Mouse (Mus musculus): ENCODE results near the gene P3h3. TPM values are rescaled to one million over a fixed set of nuclear protein-coding genes. Genes with fewer than 3 reads are reported as not detected.

The P3h3 gene
- 23.0 and 97.5 TPM in 2 replicates for polyA plus RNA-seq (2012; rRNA removed; ENCODE audit: low replicate concordance)

GRCm38 (mm10) chr6:124856916-124857839, at the start of gene P3h3:
TSS of gene P3h3 (minus strand) at chr6:124857752.

GRCm38 (mm10) chr6:124887986-124888385, 30.4 kb upstream of the P3h3 start, which contains the start of gene Cd4:
TSS of gene Cd4 (minus strand) at chr6:124888221.

GRCm38 (mm10) chr6:124863658-124864298, 6.2 kb upstream of the P3h3 start, which contains the start of gene Gpr162:
TSS of gene Gpr162 (minus strand) at chr6:124863983.

GRCm38 (mm10) chr6:124840241-124841167, 17.0 kb downstream of the P3h3 start, which contains the start of gene Gnb3:
TSS of gene Gnb3 (minus strand) at chr6:124840275.

GRCm38 (mm10) chr6:124828868-124829798, 28.4 kb downstream of the P3h3 start, which contains the start of the genes Usp5 and Cdca3:
TSS of gene Usp5 (minus strand) at chr6:124829484.
TSS of gene Cdca3 (plus strand) at chr6:124829547.

GRCm38 (mm10) chr6:124813933-124814332, 43.6 kb downstream of the P3h3 start, which contains the start of gene Tpi1:
TSS of gene Tpi1 (minus strand) at chr6:124814296.

GRCm38 (mm10) chr6:124808358-124809012, 49.1 kb downstream of the P3h3 start, which contains the start of gene Spsb2:
TSS of gene Spsb2 (plus strand) at chr6:124808661.

Other genes with a start within 250 kb of the P3h3 start
- 0.20 and 0.77 TPM in 2 replicates for gene C1s2, start 221.7 kb downstream of the P3h3 start, polyA plus RNA-seq (2012; rRNA removed; ENCODE audit: low replicate concordance)
- 165 and 205 TPM in 2 replicates for gene Lpcat3, start 194.7 kb downstream of the P3h3 start, polyA plus RNA-seq (2012; rRNA removed; ENCODE audit: low replicate concordance)
- gene Emg1, start 145.6 kb downstream of the P3h3 start, polyA plus RNA-seq (2012; rRNA removed; ENCODE audit: low replicate concordance) = 43.9 and 76.9 TPM in 2 replicates
- gene Phb2, start 145.4 kb downstream of the P3h3 start, polyA plus RNA-seq (2012; rRNA removed; ENCODE audit: low replicate concordance) = 146 and 173 TPM in 2 replicates
- 11.4 and 26.9 TPM in 2 replicates for gene Ptpn6, start 119.0 kb downstream of the P3h3 start, polyA plus RNA-seq (2012; rRNA removed; ENCODE audit: low replicate concordance)
- 190 and 330 TPM in 2 replicates for gene Grcc10, start 116.4 kb downstream of the P3h3 start, polyA plus RNA-seq (2012; rRNA removed; ENCODE audit: low replicate concordance)
- not detected in 2 replicates for gene Gm45234, start 101.7 kb downstream of the P3h3 start, polyA plus RNA-seq (2012; rRNA removed; ENCODE audit: low replicate concordance)
- 35.1 and 76.7 TPM in 2 replicates for gene Atn1, start 101.2 kb downstream of the P3h3 start, polyA plus RNA-seq (2012; rRNA removed; ENCODE audit: low replicate concordance)
- 7.9 and 22.7 TPM in 2 replicates for gene Eno2, start 88.1 kb downstream of the P3h3 start, polyA plus RNA-seq (2012; rRNA removed; ENCODE audit: low replicate concordance)
- 1.9 and 2.1 TPM in 2 replicates for gene Lrrc23, start 78.0 kb downstream of the P3h3 start, polyA plus RNA-seq (2012; rRNA removed; ENCODE audit: low replicate concordance)
- 20.3 and 27.3 TPM in 2 replicates for gene Spsb2, start 49.1 kb downstream of the P3h3 start, polyA plus RNA-seq (2012; rRNA removed; ENCODE audit: low replicate concordance)
- gene Tpi1, start 43.5 kb downstream of the P3h3 start, polyA plus RNA-seq (2012; rRNA removed; ENCODE audit: low replicate concordance) = 546 and 1,076 TPM in 2 replicates
- gene Usp5, start 28.3 kb downstream of the P3h3 start, polyA plus RNA-seq (2012; rRNA removed; ENCODE audit: low replicate concordance) = 112 and 133 TPM in 2 replicates
- gene Cdca3, start 28.2 kb downstream of the P3h3 start, polyA plus RNA-seq (2012; rRNA removed; ENCODE audit: low replicate concordance) = 5.8 and 31.7 TPM in 2 replicates
- 0.47 and 1.4 TPM in 2 replicates for gene Gnb3, start 17.5 kb downstream of the P3h3 start, polyA plus RNA-seq (2012; rRNA removed; ENCODE audit: low replicate concordance)
- 0.24 and 3.3 TPM in 2 replicates for gene Gpr162, start 6.2 kb upstream of the P3h3 start, polyA plus RNA-seq (2012; rRNA removed; ENCODE audit: low replicate concordance)
- 0.79 and 2.4 TPM in 2 replicates for gene Cd4, start 30.5 kb upstream of the P3h3 start, polyA plus RNA-seq (2012; rRNA removed; ENCODE audit: low replicate concordance)
- gene Lag3, start 54.0 kb upstream of the P3h3 start, polyA plus RNA-seq (2012; rRNA removed; ENCODE audit: low replicate concordance) = 5.0 and 6.7 TPM in 2 replicates
- 1,311 and 1,715 TPM in 2 replicates for gene Ptms, start 62.4 kb upstream of the P3h3 start, polyA plus RNA-seq (2012; rRNA removed; ENCODE audit: low replicate concordance)
- gene Mlf2, start 73.6 kb upstream of the P3h3 start, polyA plus RNA-seq (2012; rRNA removed; ENCODE audit: low replicate concordance) = 398 and 422 TPM in 2 replicates
- gene Cops7a, start 107.8 kb upstream of the P3h3 start, polyA plus RNA-seq (2012; rRNA removed; ENCODE audit: low replicate concordance) = 192 and 221 TPM in 2 replicates
- gene Pianp, start 138.9 kb upstream of the P3h3 start, polyA plus RNA-seq (2012; rRNA removed; ENCODE audit: low replicate concordance) = 3.7 and 15.6 TPM in 2 replicates
- gene Zfp384, start 151.4 kb upstream of the P3h3 start, polyA plus RNA-seq (2012; rRNA removed; ENCODE audit: low replicate concordance) = 49.1 and 77.6 TPM in 2 replicates
- gene Ing4, start 182.0 kb upstream of the P3h3 start, polyA plus RNA-seq (2012; rRNA removed; ENCODE audit: low replicate concordance) = 69.3 and 75.0 TPM in 2 replicates
- gene Acrbp, start 191.9 kb upstream of the P3h3 start, polyA plus RNA-seq (2012; rRNA removed; ENCODE audit: low replicate concordance) = 11.9 and 31.8 TPM in 2 replicates
- 5.0 and 8.4 TPM in 2 replicates for gene Lpar5, start 210.2 kb upstream of the P3h3 start, polyA plus RNA-seq (2012; rRNA removed; ENCODE audit: low replicate concordance)
- gene Chd4, start 238.2 kb upstream of the P3h3 start, polyA plus RNA-seq (2012; rRNA removed; ENCODE audit: low replicate concordance) = 42.0 and 131 TPM in 2 replicates

All from subcutaneous adipose tissue, adult 2 months (tissue).